12 mouse cellular contexts compared by ENCODE assay signal in the genomic region with DNA sequence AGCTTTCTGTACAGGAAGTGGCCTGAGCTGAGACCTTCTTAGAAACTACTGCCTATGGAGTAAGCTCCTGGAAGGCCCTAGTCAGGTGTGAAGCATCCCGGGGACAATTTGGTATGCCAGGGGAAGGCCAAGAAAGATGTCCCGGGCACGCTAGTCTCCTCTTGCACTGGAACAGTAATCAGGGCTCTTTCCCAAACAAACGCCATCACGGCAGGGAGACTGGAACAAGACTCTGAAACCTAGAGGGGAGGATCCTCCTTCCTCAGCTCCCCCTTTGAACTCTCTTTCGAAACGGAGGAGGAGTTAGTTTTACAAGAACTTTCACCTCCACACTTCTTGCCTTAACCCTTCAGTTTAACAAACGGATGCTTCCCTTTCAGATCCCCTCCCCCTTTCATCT. TPM values are rescaled to one million over a fixed set of nuclear protein-coding genes. Genes with fewer than 3 reads are reported as not detected.
DNase-seq lines count a peak whose midpoint lies in the region; ATAC-seq lines count a peak whose summit lies in the region.
"Had no signal": no experiment of that assay in that cellular context is flagged by ENCODE, and none has a peak within 500 bp of the region (broad histone marks: within the 10 kb centered on the region; RNA-seq: fewer than 3 reads in every experiment).

No protein-coding gene starts in this region.

- under 1% methylated on average over 8 of the region's 8 CpGs for WGBS in hindbrain, embryonic 13.5 days

- ATAC-seq in hindbrain, embryonic 13.5 days (ENCODE audit: low FRiP score) = no peak
- ATAC-seq in megakaryocyte progenitor cell, adult 5-6 weeks (replicated peaks; ENCODE audit: poor library complexity) = 0 out of 2 replicates have a peak, but pooled peaks have one; percentile 14

- peaks cover 38% of the 10 kb centered on the region for H3K4me1 ChIP-seq in hindbrain, embryonic 13.5 days (replicated peaks)

- H3K27me3 ChIP-seq in hindbrain, embryonic 13.5 days = peaks cover 100% of the 10 kb centered on the region

- peak; percentile 36 for DNase-seq in kidney, adult 9 months
- DNase-seq in kidney, postnatal 36 days = no peak
- DNase-seq in ZHBTc4 (ENCODE audit: low read depth, low spot score) = peak; percentile 45
- no peak for DNase-seq in frontal cortex, postnatal 25 days (ENCODE audit: low spot score in 2 of 2)
- DNase-seq in testis, postnatal 14 days (ENCODE audit: low spot score) = no peak
- DNase-seq in spleen, postnatal 14 days (ENCODE audit: low spot score in 2 of 2) = no peak
- DNase-seq: cerebellum, adult 11-12 months; thymus, adult 2 months had no signal

- H3K36me3 ChIP-seq in hindbrain, embryonic 13.5 days = no peaks in the 10 kb centered on the region; the same call in 1 of the 2 replicates
- H3K36me3 ChIP-seq: embryonic facial prominence, embryonic 13.5 days had no signal

- H3K4me2 ChIP-seq in hindbrain, embryonic 13.5 days = peak overlapping the region; percentile 83

- peak overlapping the region; percentile 57 for H3K4me3 ChIP-seq in hindbrain, embryonic 13.5 days

- H3K9me3 ChIP-seq in hindbrain, embryonic 13.5 days = no peaks in the 10 kb centered on the region
- H3K9me3 ChIP-seq: embryonic facial prominence, embryonic 13.5 days had no signal

- H3K9ac ChIP-seq in hindbrain, embryonic 13.5 days = peak overlapping the region; percentile 99
- H3K9ac ChIP-seq: embryonic facial prominence, embryonic 13.5 days had no signal

- H3K27ac ChIP-seq in hindbrain, embryonic 13.5 days = peak overlapping the region; percentile 100
- H3K27ac ChIP-seq: embryonic facial prominence, embryonic 13.5 days had no signal

RNA-seq across cellular contexts. Expression of gene Hoxb3, which starts 9.0 kb away (rescaled TPM):
- polyA plus RNA-seq in hindbrain, embryonic 13.5 days (2015; fragmentation: Nextera tagmentation; extraction: Ambion mirVana) = 11.9 and 14.5 TPM in 2 replicates
- 1.2 and 1.6 TPM in 2 replicates for total RNA-seq in megakaryocyte progenitor cell, adult 5-6 weeks (2015)
- total RNA-seq in megakaryocyte progenitor cell, adult 5-6 weeks (2017) = 0.83 and 1.3 TPM in 2 replicates
- polyA plus RNA-seq: embryonic facial prominence, embryonic 13.5 days had no signal

RNA-seq across cellular contexts. Expression of gene Hoxb4, which starts 14.0 kb away (rescaled TPM):
- 9.5 and 11.3 TPM in 2 replicates for polyA plus RNA-seq in hindbrain, embryonic 13.5 days (2015; fragmentation: Nextera tagmentation; extraction: Ambion mirVana)
- total RNA-seq in megakaryocyte progenitor cell, adult 5-6 weeks (2015) = 1.7 and 2.7 TPM in 2 replicates
- total RNA-seq in megakaryocyte progenitor cell, adult 5-6 weeks (2017) = 1.5 and 2.2 TPM in 2 replicates

RNA-seq across cellular contexts. Expression of gene Hoxb2, which starts 18.2 kb away (rescaled TPM):
- polyA plus RNA-seq in hindbrain, embryonic 13.5 days (2015; fragmentation: Nextera tagmentation; extraction: Ambion mirVana) = 38.6 and 47.2 TPM in 2 replicates
- total RNA-seq in megakaryocyte progenitor cell, adult 5-6 weeks (2015) = 0.07 and 0.49 TPM in 2 replicates
- total RNA-seq in megakaryocyte progenitor cell, adult 5-6 weeks (2017) = 0.12 and 0.14 TPM in 2 replicates

RNA-seq across cellular contexts. Expression of gene Hoxb5, which starts 29.0 kb away (rescaled TPM):
- 196 and 216 TPM in 2 replicates for polyA plus RNA-seq in hindbrain, embryonic 13.5 days (2015; fragmentation: Nextera tagmentation; extraction: Ambion mirVana)
- total RNA-seq in megakaryocyte progenitor cell, adult 5-6 weeks (2015) = 0.07 and 0.44 TPM in 2 replicates
- 0.14 TPM in 1 of 2 replicates, not detected in the other for total RNA-seq in megakaryocyte progenitor cell, adult 5-6 weeks (2017)

RNA-seq across cellular contexts. Expression of gene Hoxb1, which starts 33.4 kb away (rescaled TPM):
- polyA plus RNA-seq in hindbrain, embryonic 13.5 days (2015; fragmentation: Nextera tagmentation; extraction: Ambion mirVana) = 0.30 and 0.74 TPM in 2 replicates
- total RNA-seq in megakaryocyte progenitor cell, adult 5-6 weeks (2015) = not detected in 2 replicates
- total RNA-seq in megakaryocyte progenitor cell, adult 5-6 weeks (2017) = not detected in 2 replicates
- polyA plus RNA-seq: embryonic facial prominence, embryonic 13.5 days; liver, embryonic 16.5 days; thymus, adult 2 months had no signal

Comparison
In these comparisons a context has a peak if more than half of its experiments do, and no peak if none do; other contexts are left out.
1. DNase-seq: peak in kidney, adult 9 months (single experiment) and ZHBTc4 (single experiment); none in kidney, postnatal 36 days (0 of 2), frontal cortex, postnatal 25 days (0 of 2), testis, postnatal 14 days (single experiment) and spleen, postnatal 14 days (0 of 2).